Mouse (Mus musculus) MEL (cell line): ENCODE results near the gene Plcb1. TPM values are rescaled to one million over a fixed set of nuclear protein-coding genes. Genes with fewer than 3 reads are reported as not detected.

ENCODE experiments used
- DNase-seq: peaks from one replicate; pipeline ENCODE4 v3.0.0; 2011; ENCODE audit warnings: low read depth, low spot score
- H3K27ac ChIP-seq: 2 replicates; pipeline ENCODE4 v1.5.1; 2012; ENCODE audit warnings: low read depth, mild to moderate bottlenecking, control low read depth, low read length, moderate library complexity; ENCODE audit not compliant: control insufficient read depth
- H3K27me3 ChIP-seq, 2 experiments: fragments of 150-350 bp in 1 of 2; sonication (generic) in 1 of 2; 2 replicates each; pipeline ENCODE4 v1.6.1; 2012; ENCODE audit warnings: low read length in 2 of 2, mild to moderate bottlenecking in 2 of 2, improper control_type of control experiment in 1 of 2, moderate library complexity in 1 of 2; ENCODE audit not compliant: insufficient read depth in 2 of 2, control insufficient read depth in 1 of 2
- H3K36me3 ChIP-seq, 2 experiments: 2 replicates each; pipeline ENCODE4 v1.6.1; 2012 to 2014; ENCODE audit warnings: low read length in 2 of 2, improper control_type of control experiment in 1 of 2, inconsistent platforms in 1 of 2, mild to moderate bottlenecking in 1 of 2; ENCODE audit not compliant: insufficient read depth in 2 of 2, control insufficient read depth in 1 of 2
- H3K4me1 ChIP-seq, 2 experiments: fragments of 150-350 bp in 1 of 2; sonication (generic) in 1 of 2; 2 replicates each; pipeline ENCODE4 v1.6.1; 2012; ENCODE audit warnings: low read length in 2 of 2, improper control_type of control experiment in 1 of 2, mild to moderate bottlenecking in 1 of 2; ENCODE audit not compliant: insufficient read depth in 2 of 2, control insufficient read depth in 1 of 2
- H3K4me3 ChIP-seq, 2 experiments: fragments of 150-350 bp in 1 of 2; sonication (generic) in 1 of 2; 2 replicates each; pipeline ENCODE4 v1.5.1; 2012; ENCODE audit warnings: low read depth in 2 of 2, low read length in 2 of 2, mild to moderate bottlenecking in 2 of 2, moderate library complexity in 2 of 2, control low read depth in 1 of 2, improper control_type of control experiment in 1 of 2; ENCODE audit not compliant: control insufficient read depth in 1 of 2, insufficient read depth in 1 of 2
- H3K79me2 ChIP-seq: 2 replicates; pipeline ENCODE4 v1.6.1; 2012; ENCODE audit warnings: mild to moderate bottlenecking, low read length, moderate library complexity; ENCODE audit not compliant: control insufficient read depth, poor library complexity, insufficient read depth
- H3K9ac ChIP-seq: 2 replicates; pipeline ENCODE4 v1.6.1; 2012; ENCODE audit warnings: low read depth, mild to moderate bottlenecking, control low read depth, low read length, moderate library complexity; ENCODE audit not compliant: control insufficient read depth, poor library complexity, severe bottlenecking
- H3K9me3 ChIP-seq: fragments of 150-350 bp; sonication (generic); replicated peaks from 2 replicates; pipeline ENCODE4 v1.6.1; 2012; ENCODE audit warnings: mild to moderate bottlenecking, low read length, improper control_type of control experiment, moderate library complexity; ENCODE audit not compliant: insufficient read depth
- CHD1 ChIP-seq: IDR thresholded peaks from 2 replicates; pipeline ENCODE4 v1.6.1; 2012; ENCODE audit warnings: low read depth, mild to moderate bottlenecking, inconsistent platforms, low read length, improper control_type of control experiment
- CTCF ChIP-seq, 3 experiments: IDR thresholded peaks in 2 of 3; conservative IDR thresholded peaks in 1 of 3; 2 replicates each; pipeline ENCODE4 v1.5.1; 2011 to 2012; ENCODE audit warnings: low read length in 3 of 3, low read depth in 2 of 3, mild to moderate bottlenecking in 2 of 3, improper control_type of control experiment in 1 of 3, inconsistent platforms in 1 of 3, mixed read lengths in 1 of 3, moderate library complexity in 1 of 3; ENCODE audit not compliant: control insufficient read depth in 1 of 3, insufficient read depth in 1 of 3, poor library complexity in 1 of 3, severe bottlenecking in 1 of 3
- E2F4 ChIP-seq: IDR thresholded peaks from 2 replicates; pipeline ENCODE4 v1.6.1; 2011; ENCODE audit warnings: low read depth, low read length, improper control_type of control experiment, borderline replicate concordance
- ETS1 ChIP-seq: IDR thresholded peaks from 2 replicates; pipeline ENCODE4 v1.6.1; 2012; ENCODE audit warnings: low read depth, mild to moderate bottlenecking, inconsistent platforms, low read length, improper control_type of control experiment, moderate library complexity
- GATA1 ChIP-seq: IDR thresholded peaks from 2 replicates; pipeline ENCODE4 v1.6.1; 2011; ENCODE audit warnings: low read depth, low read length, improper control_type of control experiment
- KAT2A ChIP-seq: conservative IDR thresholded peaks from 2 replicates; pipeline ENCODE4 v1.6.1; 2012; ENCODE audit warnings: low read depth, low read length, improper control_type of control experiment, inconsistent platforms
- MEF2A ChIP-seq: IDR thresholded peaks from 2 replicates; pipeline ENCODE4 v1.6.1; 2014; ENCODE audit warnings: low read depth, mild to moderate bottlenecking, inconsistent platforms, low read length, improper control_type of control experiment; ENCODE audit not compliant: poor library complexity, insufficient replicate concordance, severe bottlenecking; ENCODE audit errors: extremely low read depth
- MYB ChIP-seq: IDR thresholded peaks from 2 replicates; pipeline ENCODE4 v1.6.1; 2011; ENCODE audit warnings: mild to moderate bottlenecking, low read depth, low read length, improper control_type of control experiment
- NELFE ChIP-seq: IDR thresholded peaks from 2 replicates; pipeline ENCODE4 v1.6.1; 2011; ENCODE audit warnings: low read depth, low read length, improper control_type of control experiment
- NRF1 ChIP-seq: IDR thresholded peaks from 2 replicates; pipeline ENCODE4 v1.6.1; 2014; ENCODE audit warnings: low read depth, mild to moderate bottlenecking, inconsistent platforms, low read length, improper control_type of control experiment, moderate library complexity; ENCODE audit not compliant: poor library complexity, insufficient read depth, severe bottlenecking
- POLR2A ChIP-seq, 2 experiments: IDR thresholded peaks; 2 replicates each; pipeline ENCODE4 v1.6.1; 2011 to 2012; ENCODE audit warnings: low read length in 2 of 2, mild to moderate bottlenecking in 2 of 2, control low read depth in 1 of 2, improper control_type of control experiment in 1 of 2, low read depth in 1 of 2, moderate library complexity in 1 of 2; ENCODE audit not compliant: control insufficient read depth in 1 of 2, insufficient read depth in 1 of 2, poor library complexity in 1 of 2
- POLR2AphosphoS5 ChIP-seq: IDR thresholded peaks from 2 replicates; pipeline ENCODE4 v1.6.1; 2012; ENCODE audit warnings: low read depth, borderline replicate concordance, mild to moderate bottlenecking, inconsistent platforms, low read length, moderate library complexity, mixed read lengths
- RAD21 ChIP-seq: IDR thresholded peaks from 2 replicates; pipeline ENCODE4 v1.6.1; 2011; ENCODE audit warnings: mild to moderate bottlenecking, low read depth, low read length, improper control_type of control experiment
- RCOR1 ChIP-seq: IDR thresholded peaks from 2 replicates; pipeline ENCODE4 v1.6.1; 2012; ENCODE audit warnings: low read depth, mild to moderate bottlenecking, inconsistent platforms, low read length, improper control_type of control experiment
- SMC3 ChIP-seq: IDR thresholded peaks from 2 replicates; pipeline ENCODE4 v1.6.1; 2011; ENCODE audit warnings: low read depth, low read length, improper control_type of control experiment
- UBTF ChIP-seq: IDR thresholded peaks from 2 replicates; pipeline ENCODE4 v1.6.1; 2012; ENCODE audit warnings: low read depth, mild to moderate bottlenecking, inconsistent platforms, low read length, improper control_type of control experiment, moderate library complexity, borderline replicate concordance; ENCODE audit not compliant: insufficient read depth
- ZC3H11A ChIP-seq: IDR thresholded peaks from 2 replicates; pipeline ENCODE4 v1.6.1; 2012; ENCODE audit warnings: low read depth, mild to moderate bottlenecking, inconsistent platforms, low read length, improper control_type of control experiment
- ZKSCAN1 ChIP-seq: IDR thresholded peaks from 2 replicates; pipeline ENCODE4 v1.6.1; 2012; ENCODE audit warnings: low read depth, mild to moderate bottlenecking, inconsistent platforms, low read length, improper control_type of control experiment, moderate library complexity
- ZMIZ1 ChIP-seq: IDR thresholded peaks from 2 replicates; pipeline ENCODE4 v1.6.1; 2012; ENCODE audit warnings: low read depth, mild to moderate bottlenecking, inconsistent platforms, low read length, improper control_type of control experiment, moderate library complexity
- polyA plus RNA-seq, 2 experiments: library from polyadenylated mRNA; stranded (reverse) in 1 of 2; unstranded in 1 of 2; fragments of >175 nt in 1 of 2; fragments of >200 nt in 1 of 2; gene quantifications; 2 replicates each; pipeline versions ENCODE4 v1.2.1 to v1.2.4; 2012; ENCODE audit warnings: low replicate concordance in 2 of 2, low read depth in 1 of 2; ENCODE audit not compliant: insufficient read length in 2 of 2, insufficient read depth in 1 of 2, missing spikeins in 1 of 2
- total RNA-seq: library from RNA; depleted of rRNA; stranded (reverse); fragments of 300-350 nt; gene quantifications from 2 replicates; pipeline ENCODE4 v1.2.3, GENCODE M21; 2012

The Plcb1 gene
- total and polyA plus RNA-seq, 3 experiments = not detected

DNA sequence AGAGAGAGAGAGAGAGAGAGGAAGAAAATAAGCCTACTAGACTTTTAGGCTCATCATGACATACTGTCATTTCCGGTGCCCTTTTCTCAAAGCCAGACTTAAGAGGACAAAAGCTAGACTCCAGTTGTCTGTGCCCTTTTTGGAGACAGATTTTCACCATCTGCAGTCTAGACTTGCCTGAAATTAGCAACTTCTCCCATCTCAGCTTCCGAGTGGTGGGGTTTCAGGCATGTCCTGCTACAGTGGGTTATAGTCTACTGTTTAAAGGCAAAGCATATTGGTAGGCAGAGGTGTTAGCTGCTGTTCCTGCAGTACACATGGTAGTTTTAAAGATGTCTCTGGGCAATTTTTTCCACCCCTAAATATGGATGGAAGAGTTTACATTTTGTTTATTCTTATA is 149.6 kb downstream of the Plcb1 start:
- TF ChIP-seq MEF2A (no peak), ZMIZ1 (no peak), MYB (no peak), CTCF (IDR thresholded peaks at IDR 0.05 in 2 of 3, conservative IDR thresholded peaks at IDR 0.05 in 1 of 3; ENCODE audit: control insufficient read depth in 1 of 3, insufficient read depth in 1 of 3, low read depth in 2 of 3, low read length in 3 of 3, poor library complexity in 1 of 3, severe bottlenecking in 1 of 3) (no peak), ZC3H11A (no peak), UBTF (no peak), CHD1 (no peak), GATA1 (no peak), SMC3 (no peak), KAT2A (no peak), ZKSCAN1 (no peak), POLR2AphosphoS5 (no peak), NELFE (no peak), RCOR1 (no peak), POLR2A (IDR thresholded peaks at IDR 0.05; ENCODE audit: control insufficient read depth in 1 of 2, insufficient read depth in 1 of 2, low read depth in 1 of 2, low read length in 2 of 2, poor library complexity in 1 of 2) (no peak), E2F4 (no peak), RAD21 (no peak), NRF1 (no peak)

DNA sequence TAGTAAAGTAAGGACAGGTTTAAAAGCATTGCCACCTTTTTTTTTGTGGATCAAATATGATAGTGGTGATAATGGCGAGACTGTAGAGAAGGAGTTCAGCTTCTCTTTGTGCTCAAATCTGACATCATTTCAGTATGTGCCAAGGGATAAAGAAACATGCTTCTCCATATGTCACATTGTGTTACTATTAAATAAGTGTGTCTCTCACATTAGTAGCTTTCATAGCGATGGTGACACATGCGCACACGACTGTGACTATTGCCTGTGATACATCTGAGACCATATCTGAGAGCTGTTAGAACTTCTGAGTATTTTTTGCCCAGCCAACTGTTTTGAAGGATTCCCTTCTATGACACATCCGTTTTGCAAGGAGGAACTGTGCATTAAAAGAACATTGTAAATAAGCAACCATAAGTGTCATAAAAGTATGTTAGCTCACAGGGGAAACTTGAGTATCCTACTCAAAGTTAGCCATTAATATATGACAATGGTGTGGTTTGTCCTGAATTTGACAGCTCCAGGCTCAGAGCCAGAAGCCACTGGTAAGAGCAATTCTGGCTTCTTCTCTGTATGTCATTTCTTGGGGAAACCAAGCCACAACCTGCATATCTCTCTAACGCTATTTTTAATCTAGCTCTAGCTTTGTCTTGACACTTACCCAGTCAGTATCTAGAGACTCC is 150.2 kb downstream of the Plcb1 start:
- H3K9me3 ChIP-seq = no peaks in the 10 kb centered on the region
- no peak overlapping the region for H3K4me3 ChIP-seq
- no peaks in the 10 kb centered on the region for H3K4me1 ChIP-seq
- no peak overlapping the region for H3K9ac ChIP-seq
- H3K27ac ChIP-seq = no peak overlapping the region
- no peak for TF ChIP-seq ETS1
- H3K79me2 ChIP-seq = no peaks in the 10 kb centered on the region
- no peak for DNase-seq
- H3K27me3 ChIP-seq = no peaks in the 10 kb centered on the region
- H3K36me3 ChIP-seq = no peaks in the 10 kb centered on the region

More for the DNA sequence above, 149.6 kb downstream of the Plcb1 start:
- Histone ChIP-seq H3K9ac (no peak overlapping the region), H3K36me3 (no peaks in the 10 kb centered on the region), H3K9me3 (no peaks in the 10 kb centered on the region), H3K4me1 (no peaks in the 10 kb centered on the region), H3K4me3 (no peak overlapping the region), H3K27me3 (no peaks in the 10 kb centered on the region), H3K79me2 (no peaks in the 10 kb centered on the region), H3K27ac (no peak overlapping the region)
- DNase-seq = no peak
